Mouse (Mus musculus): ENCODE data around the gene Hist1h4m. TPM values are rescaled to one million over a fixed set of nuclear protein-coding genes. Genes with fewer than 3 reads are reported as not detected.
"Not testable (repeated sequence)": the region's sequence is repeated elsewhere in the genome, so short reads cannot be mapped to it uniquely, and the experiment has no call there.

Gene Hist1h4m
- polyA plus RNA-seq, 1 experiment from 2014 or later: not detected

DNA sequence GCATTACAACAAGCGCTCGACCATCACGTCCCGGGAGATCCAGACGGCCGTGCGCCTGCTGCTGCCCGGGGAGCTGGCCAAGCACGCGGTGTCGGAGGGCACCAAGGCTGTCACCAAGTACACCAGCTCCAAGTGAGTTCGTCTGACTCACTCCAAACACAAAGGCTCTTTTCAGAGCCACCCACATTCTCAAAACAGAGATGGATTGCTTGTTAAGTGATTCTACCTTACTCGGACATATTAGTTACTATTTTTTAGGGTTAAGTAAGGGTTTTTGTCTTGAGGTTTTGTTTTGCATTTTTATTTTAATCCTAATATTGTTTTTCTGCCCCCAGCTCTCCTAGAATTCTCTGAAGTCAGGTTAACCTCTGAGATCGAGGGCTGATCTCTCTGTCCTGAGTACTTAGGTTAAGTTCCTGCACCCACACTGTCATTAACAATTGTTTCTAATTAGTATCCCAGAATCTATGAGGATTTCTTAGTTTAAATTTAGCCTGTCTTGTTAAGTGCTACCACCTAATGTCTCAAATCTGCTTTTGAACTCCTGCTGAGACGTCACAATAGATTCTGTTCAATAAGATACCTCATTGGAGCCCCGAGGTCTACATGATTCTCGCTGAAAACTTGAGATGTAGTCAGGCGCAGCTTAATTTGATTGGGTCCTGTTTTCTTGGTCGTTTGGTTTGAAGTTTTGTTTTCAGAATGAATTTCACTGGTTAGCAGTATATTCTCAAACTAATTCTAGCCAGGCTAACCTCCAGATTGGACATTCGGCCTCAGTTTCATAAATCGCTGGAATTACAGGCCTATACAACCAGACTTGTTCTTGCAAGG, 23.6 kb upstream of the Hist1h4m start:
- DNase-seq (ENCODE audit: low spot score): no peak
- no peaks in the 10 kb centered on the region for H3K27me3 ChIP-seq (ENCODE audit: insufficient read depth, low read length)
- H3K4me3 ChIP-seq (replicated peaks; ENCODE audit: low read depth, low read length): 0 out of 2 replicates have a peak overlapping the region, but pooled peaks have one; percentile 25
- no peaks in the 10 kb centered on the region for H3K4me1 ChIP-seq (replicated peaks; ENCODE audit: insufficient read depth, low read length)
- H3K27ac ChIP-seq: 0 out of 2 replicates have a peak overlapping the region, but pooled peaks have one; percentile 19
- TF ChIP-seq CTCF (IDR thresholded peaks at IDR 0.05; ENCODE audit: low read depth): no peak
- H3K9ac ChIP-seq (ENCODE audit: low read depth, low read length): 0 out of 2 replicates have a peak overlapping the region, but pooled peaks have one; percentile 23
- H3K36me3 ChIP-seq (ENCODE audit: insufficient read depth, low read length): no peaks in the 10 kb centered on the region
- peak overlapping the region; percentile 49; the same call in 1 of the 2 replicates for H3K4me2 ChIP-seq (ENCODE audit: low read length)
- no peaks in the 10 kb centered on the region for H3K9me3 ChIP-seq (replicated peaks; ENCODE audit: low read length)
- no peak for ATAC-seq (replicated peaks; ENCODE audit: low FRiP score, low read depth)
- WGBS: 27% methylated on average over 11 of the region's 21 CpGs

DNA sequence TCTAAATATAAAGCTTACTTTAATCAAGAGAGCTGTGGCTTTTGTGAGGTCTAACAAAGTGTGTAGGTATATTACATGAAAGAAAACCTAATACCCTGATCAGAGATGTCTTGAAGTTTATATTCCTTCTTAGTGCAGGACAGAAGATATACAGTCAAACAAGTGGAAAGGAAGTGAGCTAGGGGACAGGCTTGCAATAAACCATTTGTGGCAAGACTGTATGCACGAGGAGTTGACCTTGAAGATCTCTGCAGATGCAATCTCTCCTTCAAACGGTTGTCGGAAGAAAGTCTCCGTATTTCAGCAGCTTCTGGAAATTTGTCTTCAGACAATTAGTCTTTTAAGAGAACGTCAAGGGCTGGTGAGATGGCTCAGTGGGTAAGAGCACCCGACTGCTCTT, 21.6 kb upstream of the Hist1h4m start:
- Histone ChIP-seq H3K27ac (no peak overlapping the region), H3K4me2 (ENCODE audit: low read length) (no peak overlapping the region), H3K4me3 (replicated peaks; ENCODE audit: low read depth, low read length) (no peak overlapping the region), H3K4me1 (replicated peaks; ENCODE audit: insufficient read depth, low read length) (no peaks in the 10 kb centered on the region), H3K9ac (ENCODE audit: low read depth, low read length) (no peak overlapping the region), H3K36me3 (ENCODE audit: insufficient read depth, low read length) (no peaks in the 10 kb centered on the region), H3K27me3 (ENCODE audit: insufficient read depth, low read length) (no peaks in the 10 kb centered on the region), H3K9me3 (replicated peaks; ENCODE audit: low read length) (no peaks in the 10 kb centered on the region)
- TF ChIP-seq CTCF (IDR thresholded peaks at IDR 0.05; ENCODE audit: low read depth): no peak
- DNase-seq (ENCODE audit: low spot score) (no peak), ATAC-seq (replicated peaks; ENCODE audit: low FRiP score, low read depth) (no peak)
- 44% methylated on average over 6 of the region's 6 CpGs for WGBS

DNA sequence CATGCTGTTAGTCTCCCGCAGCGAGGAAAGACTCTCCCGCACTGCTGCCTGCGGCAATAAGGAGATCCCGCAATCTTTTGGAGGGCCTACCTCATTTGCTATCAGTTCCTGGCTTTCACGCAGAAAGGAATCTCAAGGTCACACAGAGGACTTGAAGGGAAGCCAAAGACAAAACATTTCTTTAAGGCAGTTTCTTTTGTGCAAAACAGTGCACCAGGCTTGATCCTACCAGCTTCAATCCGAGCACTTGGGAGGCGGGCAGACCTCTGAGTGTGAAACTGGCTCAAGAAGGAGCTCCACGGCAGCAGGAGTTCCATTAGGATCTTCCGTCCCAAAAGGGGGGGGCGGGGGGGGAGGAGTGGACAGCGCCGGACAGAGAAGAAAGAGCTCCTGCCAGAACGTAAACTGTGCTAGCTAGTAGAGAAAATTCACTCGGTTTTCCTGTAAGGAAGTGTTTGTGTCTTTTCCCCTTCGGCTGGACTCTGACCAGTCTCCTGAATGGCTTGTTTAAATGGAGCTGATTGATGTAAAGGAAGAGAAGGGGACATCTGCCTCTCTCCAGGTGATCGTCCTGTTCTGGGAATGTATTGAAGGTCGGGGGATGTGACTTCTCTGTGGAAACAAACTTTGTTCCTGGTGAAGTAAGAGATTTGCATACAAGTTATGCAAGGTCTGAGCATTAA, 20.8 kb upstream of the Hist1h4m start:
- no peaks in the 10 kb centered on the region for H3K9me3 ChIP-seq (replicated peaks; ENCODE audit: low read length)
- WGBS: 11% methylated on average over 18 of the region's 18 CpGs
- TF ChIP-seq CTCF (IDR thresholded peaks at IDR 0.05; ENCODE audit: low read depth): no peak
- peak; percentile 52 for DNase-seq (ENCODE audit: low spot score)
- H3K36me3 ChIP-seq (ENCODE audit: insufficient read depth, low read length): no peaks in the 10 kb centered on the region
- peak overlapping the region; percentile 6; the same call in 1 of the 2 replicates for H3K9ac ChIP-seq (ENCODE audit: low read depth, low read length)
- peak overlapping the region; percentile 41 for H3K4me2 ChIP-seq (ENCODE audit: low read length)
- ATAC-seq (replicated peaks; ENCODE audit: low FRiP score, low read depth): no peak
- H3K27me3 ChIP-seq (ENCODE audit: insufficient read depth, low read length): no peaks in the 10 kb centered on the region
- 0 out of 2 replicates have a peak overlapping the region, but pooled peaks have one; percentile 5 for H3K4me3 ChIP-seq (replicated peaks; ENCODE audit: low read depth, low read length)
- no peak overlapping the region for H3K27ac ChIP-seq
- H3K4me1 ChIP-seq (replicated peaks; ENCODE audit: insufficient read depth, low read length): no peaks in the 10 kb centered on the region

DNA sequence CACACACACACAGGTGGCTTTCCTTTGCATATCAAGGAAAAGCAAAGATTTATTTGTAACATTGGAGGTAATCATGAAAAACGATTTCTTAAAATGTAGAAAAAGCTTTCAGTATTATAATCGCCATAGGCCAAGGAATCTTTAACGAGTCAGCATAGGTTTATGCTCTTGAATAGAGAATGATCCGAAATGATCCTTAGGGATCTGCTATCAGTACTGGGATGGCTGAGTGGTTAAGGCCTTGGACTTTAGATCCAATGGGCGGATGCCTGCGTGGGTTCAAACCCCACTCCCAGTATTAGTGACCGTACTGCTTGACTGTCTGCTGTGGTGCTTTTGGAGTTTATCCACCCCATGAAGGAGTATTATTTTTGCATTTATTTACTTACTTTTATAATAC, 16.0 kb upstream of the Hist1h4m start:
- H3K9ac ChIP-seq (ENCODE audit: low read depth, low read length): no peak overlapping the region
- H3K4me1 ChIP-seq (replicated peaks; ENCODE audit: insufficient read depth, low read length): no peaks in the 10 kb centered on the region
- WGBS: 93% methylated on average over 7 of the region's 7 CpGs
- no peak overlapping the region for H3K4me3 ChIP-seq (replicated peaks; ENCODE audit: low read depth, low read length)
- no peaks in the 10 kb centered on the region for H3K9me3 ChIP-seq (replicated peaks; ENCODE audit: low read length)
- no peak overlapping the region for H3K27ac ChIP-seq
- H3K4me2 ChIP-seq (ENCODE audit: low read length): no peak overlapping the region
- H3K27me3 ChIP-seq (ENCODE audit: insufficient read depth, low read length): no peaks in the 10 kb centered on the region
- DNase-seq (ENCODE audit: low spot score) (no peak), ATAC-seq (replicated peaks; ENCODE audit: low FRiP score, low read depth) (no peak)
- H3K36me3 ChIP-seq (ENCODE audit: insufficient read depth, low read length): no peaks in the 10 kb centered on the region
- TF ChIP-seq CTCF (IDR thresholded peaks at IDR 0.05; ENCODE audit: low read depth): no peak

DNA sequence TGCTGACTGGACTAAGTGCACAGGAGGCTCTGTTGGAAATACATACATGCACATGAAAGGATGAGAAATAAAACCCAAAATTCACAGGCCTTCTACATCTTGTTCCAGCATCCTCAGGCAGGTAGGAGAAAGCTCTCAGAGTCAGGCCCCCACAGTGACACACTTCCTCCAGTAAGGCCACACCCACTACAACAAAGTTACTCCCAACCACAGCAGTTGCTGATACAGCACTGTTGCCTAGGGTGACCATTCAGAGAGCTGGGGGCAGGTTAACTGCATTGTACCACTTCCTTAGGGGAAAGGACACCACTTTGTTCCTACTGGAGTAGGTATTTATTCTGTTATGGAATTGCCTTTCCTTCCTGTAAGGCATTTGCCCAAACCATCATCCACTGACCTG, 14.4 kb upstream of the Hist1h4m start:
- H3K9ac ChIP-seq (ENCODE audit: low read depth, low read length); H3K36me3 ChIP-seq (ENCODE audit: insufficient read depth, low read length); ATAC-seq (replicated peaks; ENCODE audit: low FRiP score, low read depth); H3K4me3 ChIP-seq (replicated peaks; ENCODE audit: low read depth, low read length); DNase-seq (ENCODE audit: low spot score); H3K27ac ChIP-seq; H3K27me3 ChIP-seq (ENCODE audit: insufficient read depth, low read length); H3K4me2 ChIP-seq (ENCODE audit: low read length); H3K4me1 ChIP-seq (replicated peaks; ENCODE audit: insufficient read depth, low read length); H3K9me3 ChIP-seq (replicated peaks; ENCODE audit: low read length): not testable (repeated sequence)

DNA sequence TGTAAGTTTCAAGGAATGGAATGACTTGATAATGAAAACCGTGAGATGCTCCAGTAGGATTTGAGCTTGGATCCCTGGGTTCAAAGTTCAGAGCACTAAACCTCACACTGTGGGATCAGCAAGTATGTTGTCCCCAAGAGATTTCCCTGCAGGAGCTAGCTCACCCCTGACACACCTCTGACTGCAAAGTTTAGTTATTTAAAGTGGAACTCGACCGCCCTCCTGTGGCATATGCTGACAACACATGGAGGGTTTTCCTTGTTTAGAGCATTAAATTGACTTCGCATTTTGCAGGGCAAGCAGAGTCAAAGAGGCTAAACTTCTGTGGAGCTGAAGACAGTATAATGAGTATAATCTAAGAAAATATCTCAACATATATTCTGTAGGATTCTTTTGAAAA, 8.5 kb upstream of the Hist1h4m start:
- H3K36me3 ChIP-seq (ENCODE audit: insufficient read depth, low read length); H3K27me3 ChIP-seq (ENCODE audit: insufficient read depth, low read length); H3K27ac ChIP-seq; H3K9ac ChIP-seq (ENCODE audit: low read depth, low read length); H3K4me3 ChIP-seq (replicated peaks; ENCODE audit: low read depth, low read length); DNase-seq (ENCODE audit: low spot score); H3K4me2 ChIP-seq (ENCODE audit: low read length); H3K9me3 ChIP-seq (replicated peaks; ENCODE audit: low read length); H3K4me1 ChIP-seq (replicated peaks; ENCODE audit: insufficient read depth, low read length): not testable (repeated sequence)
- no CpG with 5 or more reads among the region's 4 CpGs for WGBS
- peak; percentile 60 for ATAC-seq (replicated peaks; ENCODE audit: low FRiP score, low read depth)

DNA sequence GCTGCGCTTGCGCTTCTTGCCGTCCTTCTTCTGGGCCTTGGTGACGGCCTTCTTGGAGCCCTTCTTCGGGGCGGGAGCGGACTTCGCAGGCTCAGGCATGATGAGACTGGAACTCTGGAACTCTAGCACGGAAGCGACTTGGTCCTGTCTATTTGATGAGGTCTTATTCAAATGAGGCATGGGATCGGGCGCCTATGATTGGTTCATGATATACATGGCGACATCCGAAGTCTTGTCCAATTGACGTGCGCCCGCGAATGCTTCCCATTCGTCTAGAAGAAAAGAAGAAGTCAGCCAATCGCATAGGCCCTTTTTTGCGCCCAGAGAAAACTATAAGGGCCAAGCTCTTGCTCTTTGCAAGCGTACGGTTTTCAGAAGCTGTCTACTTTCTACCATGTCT, 1.5 kb upstream of the Hist1h4m start, which contains the start of the genes Hist1h2bq and Hist1h2ao:
Gene Hist1h2bq, minus strand, starts transcription at position 125 of the 400 bp plus-strand sequence.
Gene Hist1h2ao, plus strand, starts transcription at position 393 of the 400 bp plus-strand sequence.
- peak; percentile 97 for ATAC-seq (replicated peaks; ENCODE audit: low FRiP score, low read depth)
- H3K4me3 ChIP-seq (replicated peaks; ENCODE audit: low read depth, low read length); H3K36me3 ChIP-seq (ENCODE audit: insufficient read depth, low read length); DNase-seq (ENCODE audit: low spot score); H3K27ac ChIP-seq; H3K27me3 ChIP-seq (ENCODE audit: insufficient read depth, low read length); H3K4me2 ChIP-seq (ENCODE audit: low read length); H3K9ac ChIP-seq (ENCODE audit: low read depth, low read length); H3K9me3 ChIP-seq (replicated peaks; ENCODE audit: low read length); H3K4me1 ChIP-seq (replicated peaks; ENCODE audit: insufficient read depth, low read length): not testable (repeated sequence)
- no CpG with 5 or more reads among the region's 23 CpGs for WGBS

DNA sequence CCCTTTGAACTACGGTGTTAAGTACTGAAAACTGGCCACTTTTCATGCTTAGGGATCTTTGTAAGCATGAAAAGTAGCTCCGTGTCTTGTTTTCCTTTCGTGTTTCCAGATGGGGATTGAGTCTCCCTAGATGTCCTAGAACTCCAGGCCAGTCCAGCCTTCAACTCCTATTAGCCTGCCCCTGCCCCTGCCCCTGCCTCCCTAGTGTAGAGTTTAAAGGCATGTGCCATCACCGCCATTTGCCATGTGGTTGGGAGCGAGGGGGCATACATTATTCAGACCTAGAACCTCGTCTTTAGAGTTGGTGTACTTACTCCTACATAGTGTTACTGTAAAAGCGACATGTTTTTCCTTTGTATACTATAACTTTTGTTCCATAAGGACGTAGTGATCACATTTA, 472 bp upstream of the Hist1h4m start:
- ATAC-seq (replicated peaks; ENCODE audit: low FRiP score, low read depth): peak; percentile 20; the same call in 1 of the 2 replicates
- not testable (repeated sequence) for H3K9me3 ChIP-seq (replicated peaks; ENCODE audit: low read length); H3K4me1 ChIP-seq (replicated peaks; ENCODE audit: insufficient read depth, low read length); H3K4me2 ChIP-seq (ENCODE audit: low read length); H3K4me3 ChIP-seq (replicated peaks; ENCODE audit: low read depth, low read length); H3K27me3 ChIP-seq (ENCODE audit: insufficient read depth, low read length); H3K27ac ChIP-seq; DNase-seq (ENCODE audit: low spot score); H3K36me3 ChIP-seq (ENCODE audit: insufficient read depth, low read length); H3K9ac ChIP-seq (ENCODE audit: low read depth, low read length)
- WGBS: no CpG with 5 or more reads among the region's 8 CpGs

DNA sequence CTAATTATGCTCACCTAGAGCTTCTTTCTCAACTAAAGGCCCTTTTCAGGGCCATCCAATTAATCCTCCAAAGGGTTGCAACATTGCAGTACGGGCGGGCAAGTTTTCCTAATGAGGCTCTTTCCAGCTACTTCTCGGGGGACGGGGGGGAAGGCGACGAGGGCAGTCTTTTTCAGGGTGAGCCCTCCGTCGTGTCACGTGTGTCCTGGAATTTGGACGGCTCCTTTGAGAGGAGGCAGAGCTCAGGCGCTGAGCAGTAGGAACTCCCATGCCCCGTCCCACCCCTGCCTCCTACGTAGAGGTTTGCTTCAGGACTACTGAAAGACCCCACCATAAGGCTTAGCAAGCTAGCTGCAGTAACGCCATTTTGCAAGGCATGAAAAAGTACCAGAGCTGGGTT, 546 bp downstream of the Hist1h4m start:
- 0% methylated on average over 11 of the region's 14 CpGs for WGBS
- not testable (repeated sequence) for H3K27ac ChIP-seq; H3K9me3 ChIP-seq (replicated peaks; ENCODE audit: low read length); H3K9ac ChIP-seq (ENCODE audit: low read depth, low read length); H3K4me2 ChIP-seq (ENCODE audit: low read length); H3K4me1 ChIP-seq (replicated peaks; ENCODE audit: insufficient read depth, low read length); H3K4me3 ChIP-seq (replicated peaks; ENCODE audit: low read depth, low read length); DNase-seq (ENCODE audit: low spot score); H3K27me3 ChIP-seq (ENCODE audit: insufficient read depth, low read length); H3K36me3 ChIP-seq (ENCODE audit: insufficient read depth, low read length)
- peak; percentile 34 for ATAC-seq (replicated peaks; ENCODE audit: low FRiP score, low read depth)
